Mouse (Mus musculus): ENCODE results near the gene Safb. TPM values are rescaled to one million over a fixed set of nuclear protein-coding genes. Genes with fewer than 3 reads are reported as not detected.
A peak's percentile ranks its signal among the peaks of the same experiment; 100 is the strongest.
"Not testable (repeated sequence)": the region's sequence is repeated elsewhere in the genome, so short reads cannot be mapped to it uniquely, and the experiment has no call there.

Gene Safb
- total RNA-seq, 1 experiment from 2014 or later: 86.0 TPM

GRCm38 (mm10) chr17:56616725-56617124, 32.1 kb downstream of the Safb start:
- no peak for ATAC-seq (replicated peaks in 1 of 2; ENCODE audit: insufficient read depth in 1 of 2, low FRiP score in 2 of 2, low TSS enrichment in 1 of 2, low read depth in 1 of 2, poor library complexity in 2 of 2, severe bottlenecking in 2 of 2)

GRCm38 (mm10) chr17:56617628-56618027, 33.0 kb downstream of the Safb start:
- no peak for ATAC-seq (replicated peaks in 1 of 2; ENCODE audit: insufficient read depth in 1 of 2, low FRiP score in 2 of 2, low TSS enrichment in 1 of 2, low read depth in 1 of 2, poor library complexity in 2 of 2, severe bottlenecking in 2 of 2)

GRCm38 (mm10) chr17:56625495-56625894, 40.9 kb downstream of the Safb start:
- ATAC-seq (replicated peaks in 1 of 2; ENCODE audit: insufficient read depth in 1 of 2, low FRiP score in 2 of 2, low TSS enrichment in 1 of 2, low read depth in 1 of 2, poor library complexity in 2 of 2, severe bottlenecking in 2 of 2): no peak

- ATAC-seq (replicated peaks in 1 of 2; ENCODE audit: insufficient read depth in 1 of 2, low FRiP score in 2 of 2, low TSS enrichment in 1 of 2, low read depth in 1 of 2, poor library complexity in 2 of 2, severe bottlenecking in 2 of 2): peak in 1 of 2 experiments; percentile 1; a peak in 1 of 4 replicates
These were observed 41.6 kb downstream of the Safb start for GRCm38 (mm10) chr17:56626260-56626659.

- ATAC-seq (replicated peaks in 1 of 2; ENCODE audit: insufficient read depth in 1 of 2, low FRiP score in 2 of 2, low TSS enrichment in 1 of 2, low read depth in 1 of 2, poor library complexity in 2 of 2, severe bottlenecking in 2 of 2): peak; percentile 91 to 92
These were observed 42.3 kb downstream of the Safb start, which contains the start of gene Lonp1 for GRCm38 (mm10) chr17:56626754-56627470. Gene Lonp1 (minus strand): TSS chr17:56626887.

- ATAC-seq (replicated peaks in 1 of 2; ENCODE audit: insufficient read depth in 1 of 2, low FRiP score in 2 of 2, low TSS enrichment in 1 of 2, low read depth in 1 of 2, poor library complexity in 2 of 2, severe bottlenecking in 2 of 2): peak in 1 of 2 experiments; percentile 13; a peak in 1 of 4 replicates
These were observed 43.1 kb downstream of the Safb start, which contains the start of gene Catsperd for GRCm38 (mm10) chr17:56627530-56628277. Gene Catsperd (plus strand): TSS chr17:56628143.

- not testable (repeated sequence) for ATAC-seq (replicated peaks in 1 of 2; ENCODE audit: insufficient read depth in 1 of 2, low FRiP score in 2 of 2, low TSS enrichment in 1 of 2, low read depth in 1 of 2, poor library complexity in 2 of 2, severe bottlenecking in 2 of 2)
These were observed 45.5 kb downstream of the Safb start for GRCm38 (mm10) chr17:56629800-56630781.

GRCm38 (mm10) chr17:56631807-56632206, 47.2 kb downstream of the Safb start:
- no peak for ATAC-seq (replicated peaks in 1 of 2; ENCODE audit: insufficient read depth in 1 of 2, low FRiP score in 2 of 2, low TSS enrichment in 1 of 2, low read depth in 1 of 2, poor library complexity in 2 of 2, severe bottlenecking in 2 of 2)

GRCm38 (mm10) chr17:56634023-56634422, 49.4 kb downstream of the Safb start:
- ATAC-seq (replicated peaks in 1 of 2; ENCODE audit: insufficient read depth in 1 of 2, low FRiP score in 2 of 2, low TSS enrichment in 1 of 2, low read depth in 1 of 2, poor library complexity in 2 of 2, severe bottlenecking in 2 of 2): no peak

GRCm38 (mm10) chr17:56643237-56643636, 58.6 kb downstream of the Safb start:
- ATAC-seq (replicated peaks in 1 of 2; ENCODE audit: insufficient read depth in 1 of 2, low FRiP score in 2 of 2, low TSS enrichment in 1 of 2, low read depth in 1 of 2, poor library complexity in 2 of 2, severe bottlenecking in 2 of 2): no peak

- ATAC-seq (replicated peaks in 1 of 2; ENCODE audit: insufficient read depth in 1 of 2, low FRiP score in 2 of 2, low TSS enrichment in 1 of 2, low read depth in 1 of 2, poor library complexity in 2 of 2, severe bottlenecking in 2 of 2): no peak
These were observed 62.9 kb downstream of the Safb start for GRCm38 (mm10) chr17:56647546-56647945.

GRCm38 (mm10) chr17:56651801-56652200, 67.2 kb downstream of the Safb start:
- ATAC-seq (replicated peaks in 1 of 2; ENCODE audit: insufficient read depth in 1 of 2, low FRiP score in 2 of 2, low TSS enrichment in 1 of 2, low read depth in 1 of 2, poor library complexity in 2 of 2, severe bottlenecking in 2 of 2): 0 out of 4 replicates have a peak, but pooled peaks of 1 of the 2 experiments have one; percentile 15

GRCm38 (mm10) chr17:56654771-56655170, 70.1 kb downstream of the Safb start:
- ATAC-seq (replicated peaks in 1 of 2; ENCODE audit: insufficient read depth in 1 of 2, low FRiP score in 2 of 2, low TSS enrichment in 1 of 2, low read depth in 1 of 2, poor library complexity in 2 of 2, severe bottlenecking in 2 of 2): no peak

GRCm38 (mm10) chr17:56655311-56655710, 70.7 kb downstream of the Safb start:
- no peak for ATAC-seq (replicated peaks in 1 of 2; ENCODE audit: insufficient read depth in 1 of 2, low FRiP score in 2 of 2, low TSS enrichment in 1 of 2, low read depth in 1 of 2, poor library complexity in 2 of 2, severe bottlenecking in 2 of 2)

Data from hematopoietic stem cell, adult 5-6 weeks (primary cell).